Mouse (Mus musculus) liver, embryonic 14.5 days (tissue): ENCODE data around the gene Slc22a14. TPM values are rescaled to one million over a fixed set of nuclear protein-coding genes. Genes with fewer than 3 reads are reported as not detected.

Source experiments
- ATAC-seq: fragments of 200-750 bp; cut with Nextera tagmentation; 2 replicates; pipeline ENCODE4 v1.8.0; 2017; ENCODE audit warnings: moderate number of reproducible peaks, mild to moderate bottlenecking, moderate library complexity; ENCODE audit not compliant: insufficient read depth
- DNase-seq, 3 experiments: peaks; one replicate each; pipeline ENCODE4 v3.0.0-alpha.2; 2012 to 2013; ENCODE audit warnings: low read depth in 3 of 3, low spot score in 3 of 3
- H3K27ac ChIP-seq: fragments of 300-500 bp; sonication (generic); 2 replicates; pipeline ENCODE4 v1.5.1; 2014; ENCODE audit warnings: moderate library complexity, mild to moderate bottlenecking, control low read depth, inconsistent platforms
- H3K27me3 ChIP-seq: fragments of 300-500 bp; sonication (generic); 2 replicates; pipeline ENCODE4 v1.6.1; 2014; ENCODE audit warnings: mild to moderate bottlenecking, low read length, moderate library complexity; ENCODE audit not compliant: control insufficient read depth, insufficient read depth
- H3K36me3 ChIP-seq: fragments of 300-500 bp; sonication (generic); replicated peaks from 2 replicates; pipeline ENCODE4 v1.6.1; 2014; ENCODE audit warnings: low read depth; ENCODE audit not compliant: control insufficient read depth, insufficient read depth
- H3K4me1 ChIP-seq, 2 experiments: fragments of 200-500 bp in 1 of 2; fragments of 300-500 bp in 1 of 2; sonication (generic) in 1 of 2; replicated peaks; 2 replicates each; pipeline ENCODE4 v1.6.1; 2012 to 2014; ENCODE audit warnings: antibody characterized with exemption in 1 of 2, inconsistent platforms in 1 of 2, low read length in 1 of 2; ENCODE audit not compliant: control insufficient read depth in 2 of 2, insufficient read depth in 2 of 2
- H3K4me2 ChIP-seq: fragments of 300-500 bp; sonication (generic); 2 replicates; pipeline ENCODE4 v1.6.1; 2014; ENCODE audit warnings: low read depth, mild to moderate bottlenecking, control low read depth, moderate library complexity
- H3K4me3 ChIP-seq, 2 experiments: fragments of 200-500 bp in 1 of 2; fragments of 300-500 bp in 1 of 2; sonication (generic) in 1 of 2; 2 replicates each; pipeline ENCODE4 v1.5.1; 2012 to 2014; ENCODE audit warnings: low read depth in 2 of 2, low read length in 2 of 2, mild to moderate bottlenecking in 2 of 2, control low read depth in 1 of 2, inconsistent platforms in 1 of 2, moderate library complexity in 1 of 2; ENCODE audit not compliant: insufficient read depth in 1 of 2
- H3K9ac ChIP-seq: fragments of 300-500 bp; sonication (generic); replicated peaks from 2 replicates; pipeline ENCODE4 v1.6.1; 2014; ENCODE audit warnings: mild to moderate bottlenecking, control low read depth, moderate library complexity
- H3K9me3 ChIP-seq: fragments of 300-500 bp; sonication (generic); 2 replicates; pipeline ENCODE4 v1.6.1; 2016; ENCODE audit warnings: low read length, mixed read lengths; ENCODE audit not compliant: control insufficient read depth
- CTCF ChIP-seq: IDR thresholded peaks from 2 replicates; pipeline ENCODE4 v1.5.1; 2016; ENCODE audit warnings: antibody characterized with exemption, low read depth, control low read depth
- EP300 ChIP-seq: IDR thresholded peaks from 2 replicates; pipeline ENCODE4 v1.6.1; 2016; ENCODE audit warnings: antibody characterized with exemption, low read depth
- WGBS: fragments of 180-500 bp; shearing (Covaris S2); extraction: QIAGEN DNeasy Blood & Tissue Kit; methylation state at CpG from one replicate; pipeline ENCODE4 v1.1.7; 2014; ENCODE audit not compliant: insufficient replicate concordance; 5-methylcytosine and 5-hydroxymethylcytosine counted together
- polyA plus RNA-seq, 2 experiments: library from polyadenylated mRNA; depleted of rRNA in 1 of 2; stranded (reverse) in 1 of 2; unstranded in 1 of 2; fragments of >200 nt; fragmentation: Nextera tagmentation in 1 of 2; extraction: Ambion mirVana in 1 of 2; gene quantifications; 2 replicates each; pipeline versions ENCODE4 v1.2.1 to v1.2.3; 2012 to 2014

Gene Slc22a14
- not detected in 2 replicates for polyA plus RNA-seq (2012; rRNA removed)
- not detected in 2 replicates for polyA plus RNA-seq (2014; fragmentation: Nextera tagmentation; extraction: Ambion mirVana)

GRCm38 (mm10) chr9:119365284-119365683, at the start of gene Slc22a14:
TSS of gene Slc22a14 (minus strand) at chr9:119365553.
- TF ChIP-seq CTCF (no peak), EP300 (no peak)
- Histone ChIP-seq H3K4me2 (no peak within 1 kb of the TSS), H3K36me3 (no peaks in the 10 kb centered on the region), H3K4me3 (no peak within 1 kb of the TSS), H3K9ac (no peak within 1 kb of the TSS), H3K9me3 (no peaks in the 10 kb centered on the region), H3K27me3 (no peaks in the 10 kb centered on the region), H3K4me1 (no peaks in the 10 kb centered on the region), H3K27ac (no peak within 1 kb of the TSS)
- 47% methylated on average over 7 of the region's 7 CpGs for WGBS
- ATAC-seq (no peak), DNase-seq (no peak)

- Histone ChIP-seq H3K27ac (no peak overlapping the region), H3K9me3 (no peaks in the 10 kb centered on the region; the same call in 1 of the 2 replicates), H3K27me3 (no peaks in the 10 kb centered on the region), H3K36me3 (no peaks in the 10 kb centered on the region), H3K4me3 (no peak overlapping the region), H3K9ac (no peak overlapping the region), H3K4me2 (no peak overlapping the region), H3K4me1 (no peaks in the 10 kb centered on the region; a peak in 1 of 4 replicates)
- TF ChIP-seq EP300 (no peak), CTCF (no peak)
- ATAC-seq (no peak), DNase-seq (no peak)
- WGBS = 66% methylated on average over 5 of the region's 5 CpGs
Observed at GRCm38 (mm10) chr9:119409864-119410263, 44.5 kb upstream of the Slc22a14 start.

GRCm38 (mm10) chr9:119408898-119409664, 43.7 kb upstream of the Slc22a14 start:
- no peak overlapping the region for H3K9ac ChIP-seq
- H3K9me3 ChIP-seq = no peaks in the 10 kb centered on the region; the same call in 1 of the 2 replicates
- H3K4me2 ChIP-seq = no peak overlapping the region
- WGBS = 59% methylated on average over 11 of the region's 11 CpGs
- ATAC-seq (no peak), DNase-seq (no peak)
- peaks cover 2% of the 10 kb centered on the region for H3K27me3 ChIP-seq
- no peaks in the 10 kb centered on the region; a peak in 1 of 4 replicates for H3K4me1 ChIP-seq
- no peak overlapping the region for H3K27ac ChIP-seq
- H3K36me3 ChIP-seq = no peaks in the 10 kb centered on the region
- no peak for TF ChIP-seq EP300
- no peak for TF ChIP-seq CTCF
- no peak overlapping the region for H3K4me3 ChIP-seq

- Histone ChIP-seq H3K4me2 (no peak overlapping the region), H3K27ac (no peak overlapping the region), H3K9me3 (no peaks in the 10 kb centered on the region; the same call in 1 of the 2 replicates), H3K27me3 (peaks cover 14% of the 10 kb centered on the region), H3K4me3 (no peak overlapping the region), H3K36me3 (no peaks in the 10 kb centered on the region), H3K9ac (no peak overlapping the region), H3K4me1 (peaks cover 0 to 2% of the 10 kb centered on the region in 2 experiments; a peak in 1 of 4 replicates)
- TF ChIP-seq CTCF (no peak), EP300 (no peak)
- no peak for DNase-seq
- ATAC-seq = no peak
- 77% methylated on average over 15 of the region's 15 CpGs for WGBS
Observed at GRCm38 (mm10) chr9:119407884-119408283, 42.5 kb upstream of the Slc22a14 start.

- Histone ChIP-seq H3K4me2 (no peak overlapping the region), H3K27ac (no peak overlapping the region), H3K9me3 (no peaks in the 10 kb centered on the region), H3K9ac (no peak overlapping the region), H3K4me3 (no peak overlapping the region), H3K27me3 (peaks cover 27% of the 10 kb centered on the region), H3K4me1 (peaks cover 0 to 5% of the 10 kb centered on the region in 2 experiments; a peak in 1 of 4 replicates), H3K36me3 (no peaks in the 10 kb centered on the region)
- 41% methylated on average over 5 of the region's 5 CpGs for WGBS
- TF ChIP-seq EP300 (no peak), CTCF (no peak)
- DNase-seq = no peak
- no peak for ATAC-seq
Observed at GRCm38 (mm10) chr9:119404090-119404489, 38.7 kb upstream of the Slc22a14 start.
